Mouse (Mus musculus) thymus, adult 2 months (tissue): Measurements from ENCODE around the gene Ppp1r32.

Experiments used
- CTCF ChIP-seq: fragments of 200-500 bp; IDR thresholded peaks from 2 replicates; pipeline ENCODE4 v1.5.1; 2012; ENCODE audit warnings: mild to moderate bottlenecking, control low read depth, low read length, moderate library complexity, borderline replicate concordance; ENCODE audit not compliant: control insufficient read depth, poor library complexity, insufficient read depth; ENCODE audit errors: extremely low read depth
- POLR2A ChIP-seq: fragments of 200-500 bp; IDR thresholded peaks from 2 replicates; pipeline ENCODE4 v1.6.1; 2012; ENCODE audit warnings: mild to moderate bottlenecking, low read length, control low read depth, moderate library complexity; ENCODE audit not compliant: control insufficient read depth, poor library complexity, insufficient read depth; ENCODE audit errors: extremely low read depth

DNA sequence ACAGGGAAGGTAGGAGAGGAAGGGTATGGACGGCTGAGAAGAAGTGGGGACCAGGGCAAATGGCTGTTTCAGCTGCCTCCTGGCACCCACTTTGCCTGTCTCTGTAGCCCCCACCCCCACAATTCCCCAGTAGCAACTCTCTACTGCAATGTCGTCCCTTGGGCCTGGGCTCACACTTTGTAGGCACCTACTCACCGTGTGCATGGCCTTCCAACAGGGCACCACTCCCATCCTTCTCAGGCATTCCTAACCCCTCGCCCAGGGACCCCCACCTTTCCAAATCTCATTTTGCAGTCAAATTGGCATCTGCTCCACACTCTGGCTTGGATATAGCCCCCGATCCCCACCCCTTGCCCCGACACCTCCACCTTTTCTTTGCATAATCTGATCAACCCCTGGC, 33.5 kb downstream of the Ppp1r32 start:
- TF ChIP-seq POLR2A (no peak), CTCF (no peak)
